Mouse (Mus musculus) neural tube, embryonic 11.5 days (tissue): ENCODE data around the gene Sfxn5. TPM values are rescaled to one million over a fixed set of nuclear protein-coding genes. Genes with fewer than 3 reads are reported as not detected.
A peak's percentile ranks its signal among the peaks of the same experiment; 100 is the strongest.

Experiments
- ATAC-seq: fragments of 200-750 bp; cut with Nextera tagmentation; 2 replicates; pipeline ENCODE4 v1.8.0; 2017; ENCODE audit warnings: moderate number of reproducible peaks, mild to moderate bottlenecking, moderate TSS enrichment, moderate library complexity; ENCODE audit not compliant: insufficient read depth, low FRiP score, low TSS enrichment
- DNase-seq: peaks from one replicate; pipeline ENCODE4 v3.0.0-alpha.2; 2015; ENCODE audit warnings: low spot score
- H3K27ac ChIP-seq: fragments of 300-500 bp; sonication (generic); 2 replicates; pipeline ENCODE4 v1.5.1; 2014; ENCODE audit warnings: low read depth, mild to moderate bottlenecking, low read length
- H3K27me3 ChIP-seq: fragments of 300-500 bp; sonication (generic); 2 replicates; pipeline ENCODE4 v1.6.1; 2014; ENCODE audit warnings: mild to moderate bottlenecking, low read length, mixed read lengths; ENCODE audit not compliant: control insufficient read depth, insufficient read depth
- H3K36me3 ChIP-seq: fragments of 300-500 bp; sonication (generic); 2 replicates; pipeline ENCODE4 v1.6.1; 2014; ENCODE audit warnings: mild to moderate bottlenecking, low read length, moderate library complexity, mixed read lengths; ENCODE audit not compliant: control insufficient read depth, insufficient read depth
- H3K4me1 ChIP-seq: fragments of 300-500 bp; sonication (generic); 2 replicates; pipeline ENCODE4 v1.6.1; 2014; ENCODE audit warnings: low read length, mixed read lengths; ENCODE audit not compliant: control insufficient read depth, insufficient read depth
- H3K4me2 ChIP-seq: fragments of 300-500 bp; sonication (generic); 2 replicates; pipeline ENCODE4 v1.6.1; 2014; ENCODE audit warnings: low read depth, mild to moderate bottlenecking, moderate library complexity
- H3K4me3 ChIP-seq: fragments of 300-500 bp; sonication (generic); 2 replicates; pipeline ENCODE4 v1.5.1; 2014; ENCODE audit warnings: low read depth, low read length
- H3K9ac ChIP-seq: fragments of 300-500 bp; sonication (generic); 2 replicates; pipeline ENCODE4 v1.6.1; 2014; ENCODE audit warnings: mild to moderate bottlenecking, low read length
- H3K9me3 ChIP-seq: fragments of 300-500 bp; sonication (generic); 2 replicates; pipeline ENCODE4 v1.6.1; 2016; ENCODE audit warnings: low read length; ENCODE audit not compliant: control insufficient read depth
- WGBS: fragments of 180-500 bp; shearing (Covaris S2); extraction: QIAGEN DNeasy Blood & Tissue Kit; methylation state at CpG from one replicate; pipeline ENCODE4 v1.1.7; 2014; 5-methylcytosine and 5-hydroxymethylcytosine counted together
- polyA plus RNA-seq: library from polyadenylated mRNA; unstranded; fragments of >200 nt; fragmentation: Nextera tagmentation; extraction: Ambion mirVana; gene quantifications from 2 replicates; pipeline ENCODE4 v1.2.1, GENCODE M21; 2014

The Sfxn5 gene
- polyA plus RNA-seq, 1 experiment from 2014 or later, result 5.5 TPM

DNA sequence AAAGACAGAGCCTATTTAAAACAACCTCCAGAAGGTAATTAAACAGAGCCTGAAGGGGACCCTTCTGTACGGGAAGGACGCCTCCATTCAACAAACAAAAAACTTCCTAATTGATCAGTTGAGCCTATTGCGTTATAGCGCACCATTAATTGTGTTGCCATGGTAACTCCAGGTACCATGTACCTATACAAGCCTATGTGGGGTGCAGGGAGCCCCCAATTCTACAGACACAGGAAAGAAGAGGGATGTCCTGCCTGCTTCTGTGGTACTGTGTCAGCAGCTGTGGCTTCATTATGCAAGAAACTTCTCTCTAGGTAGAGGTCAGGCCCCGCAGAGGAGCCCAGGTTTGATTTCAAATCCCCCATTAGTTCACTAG, 39.2 kb downstream of the Sfxn5 start:
- Histone ChIP-seq H3K27me3 (no peaks in the 10 kb centered on the region), H3K4me3 (no peak overlapping the region), H3K4me1 (peaks cover 8% of the 10 kb centered on the region; the same call in 1 of the 2 replicates), H3K36me3 (no peaks in the 10 kb centered on the region), H3K9me3 (no peaks in the 10 kb centered on the region), H3K9ac (no peak overlapping the region), H3K27ac (peak overlapping the region; percentile 36; the same call in 1 of the 2 replicates), H3K4me2 (no peak overlapping the region)
- ATAC-seq (peak; percentile 48), DNase-seq (no peak)
- 41% methylated on average over 5 of the region's 5 CpGs for WGBS

DNA sequence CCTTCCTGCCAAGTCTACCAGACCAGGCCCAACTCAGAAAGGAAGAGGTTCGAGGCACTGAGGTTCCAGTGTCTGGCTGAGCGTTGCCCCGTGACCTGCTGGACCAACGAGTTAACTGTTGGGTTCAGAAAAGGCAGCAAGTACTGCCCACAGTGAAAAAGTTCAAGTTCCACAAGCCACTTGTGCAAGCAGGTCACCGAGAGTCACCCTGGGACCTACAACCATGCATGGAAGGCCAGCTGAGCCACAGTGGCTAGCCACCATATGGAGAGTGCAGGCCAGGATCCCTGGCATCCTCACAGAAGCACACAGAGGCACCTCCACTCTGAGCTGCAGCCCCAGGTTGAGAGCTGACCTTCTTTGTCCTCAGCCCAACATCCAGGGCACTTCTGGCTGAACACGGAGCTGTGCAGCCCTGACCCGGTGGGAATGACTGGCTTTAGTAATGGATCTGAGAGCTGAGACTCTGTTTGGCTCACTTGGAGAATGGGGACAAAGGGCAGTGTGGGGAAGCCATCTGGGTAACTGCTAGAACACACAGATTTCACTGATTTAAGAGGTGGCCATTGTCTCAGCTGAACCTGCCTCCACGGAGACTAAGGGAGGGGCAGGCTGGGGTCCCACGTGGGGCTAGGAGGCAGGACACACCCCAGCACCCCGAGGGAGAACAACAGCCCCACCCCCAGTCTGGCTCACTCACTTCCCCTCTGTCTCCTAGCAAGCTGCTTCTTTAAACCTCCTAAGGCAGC, 39.8 kb downstream of the Sfxn5 start:
- Histone ChIP-seq H3K27ac (peak overlapping the region; percentile 36), H3K9me3 (no peaks in the 10 kb centered on the region), H3K27me3 (no peaks in the 10 kb centered on the region), H3K4me3 (no peak overlapping the region), H3K36me3 (no peaks in the 10 kb centered on the region), H3K4me1 (peaks cover 8% of the 10 kb centered on the region; the same call in 1 of the 2 replicates), H3K4me2 (no peak overlapping the region), H3K9ac (no peak overlapping the region)
- ATAC-seq, result peak; percentile 81
- peak; percentile 29 for DNase-seq
- WGBS, result 48% methylated on average over 10 of the region's 10 CpGs

DNA sequence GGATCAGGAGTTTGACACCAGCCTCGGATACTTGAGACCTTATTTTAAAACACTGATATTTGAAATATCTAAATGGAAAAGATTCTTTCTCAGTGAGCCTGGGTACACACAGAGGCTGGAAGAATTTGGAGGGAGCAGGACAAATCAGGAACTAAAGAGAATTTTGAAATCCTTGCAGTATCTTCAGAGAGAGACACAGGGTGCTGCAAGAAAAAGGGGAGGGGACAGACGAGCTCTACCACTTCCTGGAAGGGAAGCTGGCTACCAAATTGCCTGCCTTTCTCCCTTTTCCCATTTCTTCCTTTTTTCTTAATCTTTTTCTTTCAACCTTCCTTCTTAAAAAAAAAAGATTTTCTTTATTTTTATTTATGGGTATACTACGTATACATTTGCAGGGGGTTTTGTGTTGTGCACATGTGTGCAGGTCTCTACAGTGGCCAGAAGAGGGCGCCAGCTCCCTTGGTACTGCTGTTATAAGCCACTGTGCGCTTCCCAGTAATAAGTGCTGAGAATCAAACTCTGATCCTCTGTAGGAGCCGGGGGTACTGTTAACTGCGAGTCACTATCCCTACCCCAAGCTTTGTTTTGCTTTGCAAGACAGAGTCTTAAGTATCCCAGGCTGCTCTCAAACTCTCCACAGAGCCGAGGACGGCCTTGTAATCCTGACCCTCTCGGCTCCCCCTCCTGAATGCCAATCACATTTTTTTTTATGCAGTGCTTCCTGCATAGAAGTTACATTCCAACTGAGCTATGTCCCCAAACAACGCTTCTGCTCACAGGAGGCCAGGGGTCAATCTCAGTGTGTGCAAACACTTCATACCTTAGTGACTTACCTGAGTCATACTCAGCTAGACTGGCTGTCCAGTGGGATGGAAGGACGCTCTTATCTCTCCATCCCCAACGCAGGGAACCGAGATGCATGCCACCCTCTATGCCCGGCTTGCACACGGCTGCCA, 42.1 kb downstream of the Sfxn5 start:
- no peak overlapping the region for H3K4me2 ChIP-seq
- H3K9me3 ChIP-seq, result no peaks in the 10 kb centered on the region
- DNase-seq (no peak), ATAC-seq (no peak)
- H3K27me3 ChIP-seq, result no peaks in the 10 kb centered on the region
- H3K4me3 ChIP-seq, result no peak overlapping the region
- no peak overlapping the region for H3K27ac ChIP-seq
- H3K4me1 ChIP-seq, result peaks cover 8% of the 10 kb centered on the region; the same call in 1 of the 2 replicates
- 89% methylated on average over 16 of the region's 16 CpGs for WGBS
- H3K9ac ChIP-seq, result no peak overlapping the region
- H3K36me3 ChIP-seq, result no peaks in the 10 kb centered on the region

DNA sequence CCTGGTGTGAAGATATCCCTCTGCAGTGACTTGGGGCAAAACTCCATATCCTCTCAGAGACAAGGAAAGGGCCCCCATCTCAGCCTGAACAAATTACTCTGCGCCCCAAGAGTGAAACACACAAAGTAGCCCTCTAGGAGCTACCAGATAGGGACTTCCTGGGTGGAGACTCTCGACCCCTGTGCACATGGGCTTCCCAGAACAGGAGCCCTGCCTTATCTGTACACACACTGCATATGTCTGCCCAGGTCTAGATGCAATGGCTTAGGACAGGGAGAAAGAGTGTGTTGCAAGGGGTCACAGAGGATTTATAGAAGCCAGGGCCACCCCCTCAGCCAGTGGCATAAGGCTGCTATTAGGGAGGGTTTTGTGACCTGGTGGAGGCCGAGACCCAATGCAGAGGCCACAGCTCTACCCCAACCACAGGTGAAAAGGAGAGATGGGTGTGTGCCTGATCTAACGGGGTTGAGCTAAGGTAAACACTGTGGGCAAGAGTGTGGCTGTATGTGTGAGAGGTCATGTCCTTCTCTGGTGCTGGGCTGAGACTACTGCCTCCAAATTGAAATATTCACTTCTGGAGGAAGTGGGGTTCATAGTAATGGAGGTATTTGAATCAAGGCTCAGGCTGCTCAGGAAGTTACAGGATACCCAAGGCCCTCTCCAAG, 44.9 kb downstream of the Sfxn5 start:
- Histone ChIP-seq H3K36me3 (no peaks in the 10 kb centered on the region), H3K4me1 (peaks cover 3% of the 10 kb centered on the region; the same call in 1 of the 2 replicates), H3K4me2 (no peak overlapping the region), H3K9ac (no peak overlapping the region), H3K27me3 (no peaks in the 10 kb centered on the region), H3K9me3 (no peaks in the 10 kb centered on the region), H3K27ac (no peak overlapping the region), H3K4me3 (no peak overlapping the region)
- ATAC-seq, result no peak
- no peak for DNase-seq
- 84% methylated on average over 4 of the region's 4 CpGs for WGBS

DNA sequence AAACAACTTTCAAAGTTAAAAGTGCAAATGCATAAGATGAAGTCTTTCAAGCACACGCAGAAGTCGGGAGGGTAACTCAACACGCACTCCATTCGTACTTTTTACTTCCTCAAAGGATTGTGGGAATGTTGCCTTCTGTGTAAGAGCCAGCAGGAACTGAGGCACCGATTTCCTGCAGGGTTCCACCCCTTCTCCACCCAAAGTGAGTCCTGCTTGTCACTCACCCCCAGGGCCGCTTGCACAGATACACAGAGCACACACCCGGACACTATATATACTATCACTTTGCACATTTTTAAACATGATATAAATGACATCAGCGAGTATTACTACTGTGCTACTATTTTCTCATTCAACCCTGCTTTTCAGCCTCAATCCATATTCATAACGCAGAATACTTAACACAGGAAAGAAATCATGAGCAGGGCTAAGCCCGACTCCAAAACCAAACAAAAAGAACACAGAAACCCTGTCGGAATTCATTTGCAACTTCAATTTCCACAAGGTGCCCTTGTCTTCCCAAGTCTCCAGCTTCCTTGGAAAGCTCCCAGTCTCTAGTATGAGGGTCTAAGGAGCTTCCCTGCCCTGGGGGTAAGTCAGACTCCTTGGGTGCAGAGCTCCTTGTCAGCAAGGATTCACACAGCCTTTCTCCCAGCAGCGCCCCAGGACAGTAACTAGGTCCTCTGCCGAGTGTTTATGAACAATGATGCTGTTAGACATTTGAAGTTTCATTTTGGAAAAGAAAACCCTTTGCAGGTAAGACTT, 46.8 kb downstream of the Sfxn5 start:
- H3K9ac ChIP-seq, result no peak overlapping the region
- ATAC-seq (no peak), DNase-seq (no peak)
- no peak overlapping the region for H3K4me2 ChIP-seq
- no peaks in the 10 kb centered on the region for H3K27me3 ChIP-seq
- H3K4me3 ChIP-seq, result no peak overlapping the region
- H3K9me3 ChIP-seq, result no peaks in the 10 kb centered on the region
- no peaks in the 10 kb centered on the region for H3K4me1 ChIP-seq
- WGBS, result 87% methylated on average over 13 of the region's 13 CpGs
- no peak overlapping the region for H3K27ac ChIP-seq
- H3K36me3 ChIP-seq, result no peaks in the 10 kb centered on the region

DNA sequence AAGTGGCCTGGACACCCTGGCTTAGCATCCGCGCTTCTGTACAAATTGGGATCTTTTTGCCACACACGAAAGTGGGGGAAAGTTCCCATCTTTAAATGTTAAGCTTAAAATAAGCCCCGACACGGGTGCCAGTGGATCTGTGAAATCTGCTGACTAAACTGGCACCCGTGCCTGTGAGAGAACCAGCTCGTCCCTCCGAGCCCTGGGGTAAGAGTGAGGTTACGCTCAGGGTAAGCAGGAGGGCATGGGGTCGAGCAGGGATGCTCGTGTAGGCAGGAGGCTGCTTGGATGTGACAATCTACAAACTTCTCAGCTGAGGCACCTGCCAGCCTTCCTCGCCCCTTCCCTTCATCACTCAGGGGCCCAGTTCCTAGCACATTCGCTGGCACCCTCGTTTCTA, 52.4 kb downstream of the Sfxn5 start:
- Histone ChIP-seq H3K27ac (no peak overlapping the region), H3K4me1 (no peaks in the 10 kb centered on the region), H3K4me3 (no peak overlapping the region), H3K4me2 (no peak overlapping the region), H3K9me3 (no peaks in the 10 kb centered on the region), H3K9ac (no peak overlapping the region), H3K36me3 (no peaks in the 10 kb centered on the region), H3K27me3 (no peaks in the 10 kb centered on the region)
- DNase-seq (no peak), ATAC-seq (no peak)
- 90% methylated on average over 14 of the region's 14 CpGs for WGBS

DNA sequence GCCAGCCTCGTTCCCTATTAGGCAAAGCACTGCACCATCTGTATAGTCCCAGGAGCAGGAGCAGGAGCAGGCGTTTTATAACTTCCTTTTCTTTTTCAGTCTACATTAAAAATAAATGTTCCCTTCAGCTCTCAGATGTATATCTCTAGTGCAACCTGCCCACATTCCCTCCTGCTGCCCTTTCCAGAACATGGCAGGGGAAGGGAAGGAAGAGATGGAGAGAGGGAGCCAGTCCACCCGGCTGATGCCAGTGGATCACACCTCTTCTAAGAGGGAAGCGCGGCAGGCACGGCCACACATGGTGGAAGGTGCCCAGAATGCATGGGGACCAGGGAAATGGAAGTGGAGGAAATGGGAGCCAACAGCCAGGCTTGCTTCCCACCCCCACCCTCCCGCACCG, 56.7 kb downstream of the Sfxn5 start:
- H3K4me2 ChIP-seq, result no peak overlapping the region
- no peak for ATAC-seq
- 84% methylated on average over 8 of the region's 8 CpGs for WGBS
- no peak overlapping the region for H3K9ac ChIP-seq
- H3K9me3 ChIP-seq, result no peaks in the 10 kb centered on the region
- H3K4me1 ChIP-seq, result no peaks in the 10 kb centered on the region
- DNase-seq, result no peak
- H3K27ac ChIP-seq, result no peak overlapping the region
- H3K36me3 ChIP-seq, result no peaks in the 10 kb centered on the region
- no peaks in the 10 kb centered on the region for H3K27me3 ChIP-seq
- H3K4me3 ChIP-seq, result no peak overlapping the region

DNA sequence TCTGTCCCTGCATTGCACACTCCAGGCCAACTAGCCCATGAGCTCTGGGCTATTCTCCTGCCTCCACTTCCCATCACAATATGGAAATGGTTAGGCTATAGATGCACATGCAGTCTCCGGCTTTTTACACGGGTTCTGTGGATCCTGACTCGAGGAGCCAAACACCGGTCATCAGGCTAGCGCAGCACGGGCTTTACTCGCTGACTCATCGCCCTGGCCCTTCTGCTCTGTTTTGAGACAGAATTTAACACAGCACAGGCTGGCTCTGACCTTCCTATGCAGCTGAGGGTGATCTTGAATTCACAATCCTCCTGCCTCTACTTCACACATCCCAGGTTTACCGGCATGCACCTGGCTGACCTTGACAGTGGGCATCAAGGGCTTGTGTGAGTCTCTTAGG, 60.8 kb downstream of the Sfxn5 start:
- ATAC-seq (no peak), DNase-seq (no peak)
- Histone ChIP-seq H3K9me3 (no peaks in the 10 kb centered on the region), H3K9ac (no peak overlapping the region), H3K27ac (no peak overlapping the region), H3K4me2 (no peak overlapping the region), H3K4me3 (no peak overlapping the region), H3K36me3 (no peaks in the 10 kb centered on the region), H3K27me3 (no peaks in the 10 kb centered on the region), H3K4me1 (no peaks in the 10 kb centered on the region)
- WGBS, result 90% methylated on average over 9 of the region's 9 CpGs
